Mouse (Mus musculus) neural tube, embryonic 15.5 days (tissue): ENCODE measurements around the gene Ago1. TPM values are rescaled to one million over a fixed set of nuclear protein-coding genes. Genes with fewer than 3 reads are reported as not detected.

ENCODE experiments used
- ATAC-seq: fragments of 200-750 bp; cut with Nextera tagmentation; 2 replicates; pipeline ENCODE4 v1.8.0; 2017; ENCODE audit warnings: mild to moderate bottlenecking, moderate TSS enrichment, moderate library complexity; ENCODE audit not compliant: low FRiP score
- H3K27ac ChIP-seq: fragments of 300-500 bp; sonication (generic); replicated peaks from 2 replicates; pipeline ENCODE4 v1.5.1; 2015; ENCODE audit warnings: mild to moderate bottlenecking, inconsistent platforms
- H3K27me3 ChIP-seq: fragments of 300-500 bp; sonication (generic); replicated peaks from 2 replicates; pipeline ENCODE4 v1.6.1; 2015; ENCODE audit warnings: inconsistent platforms
- H3K36me3 ChIP-seq: fragments of 300-500 bp; sonication (generic); 2 replicates; pipeline ENCODE4 v1.6.1; 2015; ENCODE audit warnings: inconsistent platforms
- H3K4me1 ChIP-seq: fragments of 300-500 bp; sonication (generic); 2 replicates; pipeline ENCODE4 v1.6.1; 2015; ENCODE audit warnings: inconsistent platforms
- H3K4me2 ChIP-seq: fragments of 300-500 bp; sonication (generic); 2 replicates; pipeline ENCODE4 v1.6.1; 2015; ENCODE audit warnings: inconsistent platforms, mild to moderate bottlenecking, moderate library complexity
- H3K4me3 ChIP-seq: fragments of 300-500 bp; sonication (generic); replicated peaks from 2 replicates; pipeline ENCODE4 v1.5.1; 2015; ENCODE audit warnings: mild to moderate bottlenecking, inconsistent platforms
- H3K9ac ChIP-seq: fragments of 300-500 bp; sonication (generic); replicated peaks from 2 replicates; pipeline ENCODE4 v1.6.1; 2015; ENCODE audit warnings: mild to moderate bottlenecking, inconsistent platforms
- H3K9me3 ChIP-seq: fragments of 300-500 bp; sonication (generic); replicated peaks from 2 replicates; pipeline ENCODE4 v1.6.1; 2016; ENCODE audit warnings: inconsistent platforms
- WGBS: fragments of 180-500 bp; shearing (Covaris S2); methylation state at CpG from one replicate; pipeline ENCODE4 v1.1.7; 2015; ENCODE audit warnings: mixed read lengths; 5-methylcytosine and 5-hydroxymethylcytosine counted together
- polyA plus RNA-seq: library from polyadenylated mRNA; unstranded; fragments of >200 nt; fragmentation: Nextera tagmentation; extraction: Ambion mirVana; gene quantifications from 2 replicates; pipeline ENCODE4 v1.2.1, GENCODE M21; 2015

Ago1 gene
- polyA plus RNA-seq, 1 experiment from 2014 or later, result 7.5 TPM

GRCm38 (mm10) chr4:126495453-126495852 is 27.1 kb upstream of the Ago1 start:
- no peaks in the 10 kb centered on the region for H3K4me1 ChIP-seq
- peaks cover 58% of the 10 kb centered on the region for H3K36me3 ChIP-seq
- no peak overlapping the region for H3K4me3 ChIP-seq
- H3K27me3 ChIP-seq, result no peaks in the 10 kb centered on the region
- ATAC-seq, result no peak
- no peak overlapping the region for H3K9ac ChIP-seq
- H3K27ac ChIP-seq, result no peak overlapping the region
- WGBS, result 71% methylated on average over 5 of the region's 5 CpGs
- no peaks in the 10 kb centered on the region for H3K9me3 ChIP-seq
- H3K4me2 ChIP-seq, result no peak overlapping the region

DNA sequence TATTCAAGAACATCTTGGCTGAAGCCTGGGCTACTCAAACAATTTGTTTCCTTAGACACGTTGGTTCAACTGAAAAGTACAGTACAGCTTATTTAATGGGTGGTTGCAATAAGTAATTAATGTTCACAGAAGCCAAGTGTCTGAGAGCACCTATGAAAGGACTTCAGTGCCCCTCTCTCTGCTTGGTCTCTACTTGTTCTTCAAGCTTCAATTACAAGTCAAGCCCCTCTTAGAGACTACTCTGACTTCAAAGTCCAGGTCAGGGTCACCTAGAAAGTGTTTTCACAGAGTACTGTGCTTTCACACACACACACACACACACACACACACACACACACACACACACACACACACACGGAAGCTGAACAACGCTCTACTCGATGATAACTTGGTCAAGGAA is 25.0 kb upstream of the Ago1 start:
- ATAC-seq, result no peak
- no peak overlapping the region for H3K27ac ChIP-seq

GRCm38 (mm10) chr4:126491977-126492376 is 23.6 kb upstream of the Ago1 start:
- Histone ChIP-seq H3K9ac (no peak overlapping the region), H3K36me3 (peaks cover 53% of the 10 kb centered on the region)
- no peak for ATAC-seq

More for the DNA sequence above, 25.0 kb upstream of the Ago1 start:
- Histone ChIP-seq H3K9me3 (no peaks in the 10 kb centered on the region), H3K36me3 (peaks cover 62% of the 10 kb centered on the region), H3K9ac (no peak overlapping the region), H3K4me2 (no peak overlapping the region), H3K4me3 (no peak overlapping the region), H3K27me3 (no peaks in the 10 kb centered on the region), H3K4me1 (no peaks in the 10 kb centered on the region)
- 92% methylated on average over 4 of the region's 4 CpGs for WGBS

GRCm38 (mm10) chr4:126490726-126491125 is 22.3 kb upstream of the Ago1 start:
- no peaks in the 10 kb centered on the region for H3K9me3 ChIP-seq
- peaks cover 40% of the 10 kb centered on the region for H3K36me3 ChIP-seq
- no peaks in the 10 kb centered on the region for H3K4me1 ChIP-seq
- no peaks in the 10 kb centered on the region for H3K27me3 ChIP-seq
- no peak for ATAC-seq
- H3K27ac ChIP-seq, result no peak overlapping the region
- H3K4me3 ChIP-seq, result no peak overlapping the region
- WGBS, result 90% methylated on average over 12 of the region's 12 CpGs
- H3K4me2 ChIP-seq, result no peak overlapping the region
- H3K9ac ChIP-seq, result no peak overlapping the region

More at GRCm38 (mm10) chr4:126491977-126492376, 23.6 kb upstream of the Ago1 start:
- H3K9me3 ChIP-seq, result no peaks in the 10 kb centered on the region
- H3K27me3 ChIP-seq, result no peaks in the 10 kb centered on the region
- no peak overlapping the region for H3K4me2 ChIP-seq
- H3K4me1 ChIP-seq, result no peaks in the 10 kb centered on the region
- 51% methylated on average over 5 of the region's 5 CpGs for WGBS
- H3K4me3 ChIP-seq, result no peak overlapping the region
- no peak overlapping the region for H3K27ac ChIP-seq

GRCm38 (mm10) chr4:126489811-126490210 is 21.4 kb upstream of the Ago1 start:
- H3K27me3 ChIP-seq, result no peaks in the 10 kb centered on the region
- H3K4me3 ChIP-seq, result no peak overlapping the region
- ATAC-seq, result no peak
- no peak overlapping the region for H3K9ac ChIP-seq
- no peaks in the 10 kb centered on the region for H3K4me1 ChIP-seq
- H3K27ac ChIP-seq, result no peak overlapping the region
- H3K9me3 ChIP-seq, result no peaks in the 10 kb centered on the region
- WGBS, result 87% methylated on average over 5 of the region's 5 CpGs
- H3K4me2 ChIP-seq, result no peak overlapping the region
- H3K36me3 ChIP-seq, result peaks cover 36% of the 10 kb centered on the region

- H3K36me3 ChIP-seq, result peaks cover 14% of the 10 kb centered on the region
- no peak overlapping the region for H3K4me3 ChIP-seq
- H3K27ac ChIP-seq, result no peak overlapping the region
- no peak overlapping the region for H3K4me2 ChIP-seq
- no peaks in the 10 kb centered on the region for H3K27me3 ChIP-seq
- no peak overlapping the region for H3K9ac ChIP-seq
- WGBS, result 88% methylated on average over 1 of the region's 1 CpGs
- no peak for ATAC-seq
- H3K9me3 ChIP-seq, result no peaks in the 10 kb centered on the region
- H3K4me1 ChIP-seq, result no peaks in the 10 kb centered on the region
Observed at GRCm38 (mm10) chr4:126486217-126486616, 17.8 kb upstream of the Ago1 start.

GRCm38 (mm10) chr4:126485065-126485464 is 16.7 kb upstream of the Ago1 start:
- no peak for ATAC-seq
- Histone ChIP-seq H3K9me3 (no peaks in the 10 kb centered on the region), H3K27ac (no peak overlapping the region), H3K4me3 (no peak overlapping the region), H3K27me3 (no peaks in the 10 kb centered on the region), H3K4me1 (no peaks in the 10 kb centered on the region), H3K4me2 (no peak overlapping the region), H3K9ac (no peak overlapping the region), H3K36me3 (peaks cover 3% of the 10 kb centered on the region; the same call in 1 of the 2 replicates)
- WGBS, result 83% methylated on average over 2 of the region's 2 CpGs

GRCm38 (mm10) chr4:126483874-126484273 is 15.5 kb upstream of the Ago1 start:
- no peak for ATAC-seq
- Histone ChIP-seq H3K9me3 (no peaks in the 10 kb centered on the region), H3K36me3 (no peaks in the 10 kb centered on the region), H3K27me3 (no peaks in the 10 kb centered on the region), H3K4me1 (no peaks in the 10 kb centered on the region), H3K4me3 (no peak overlapping the region), H3K9ac (no peak overlapping the region), H3K4me2 (no peak overlapping the region), H3K27ac (no peak overlapping the region)
- WGBS, result 94% methylated on average over 3 of the region's 3 CpGs

GRCm38 (mm10) chr4:126482951-126483350 is 14.6 kb upstream of the Ago1 start:
- no peak overlapping the region for H3K4me3 ChIP-seq
- H3K27ac ChIP-seq, result no peak overlapping the region
- no peak overlapping the region for H3K9ac ChIP-seq
- H3K36me3 ChIP-seq, result no peaks in the 10 kb centered on the region
- no peaks in the 10 kb centered on the region for H3K9me3 ChIP-seq
- no peaks in the 10 kb centered on the region for H3K27me3 ChIP-seq
- H3K4me1 ChIP-seq, result no peaks in the 10 kb centered on the region
- no peak overlapping the region for H3K4me2 ChIP-seq
- WGBS, result 81% methylated on average over 12 of the region's 12 CpGs
- no peak for ATAC-seq

DNA sequence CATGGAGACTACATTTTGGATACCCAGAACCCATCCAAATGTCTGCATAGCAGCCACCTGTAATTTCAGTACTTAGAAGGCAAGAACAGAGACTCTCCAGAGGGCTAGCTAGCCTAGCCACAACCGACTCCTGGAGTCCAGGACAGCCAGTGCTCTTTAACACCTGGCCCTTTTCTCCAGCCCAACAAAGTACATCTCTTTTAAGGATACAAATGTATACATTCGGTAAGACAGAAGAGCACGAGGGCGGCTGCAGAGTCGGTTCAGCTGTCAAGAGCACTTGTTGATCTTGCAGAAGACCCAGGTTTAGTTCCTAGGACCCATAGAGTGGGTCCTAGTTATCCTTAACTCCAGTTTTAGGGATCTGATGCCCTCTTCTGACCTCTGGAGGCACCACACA is 13.1 kb upstream of the Ago1 start:
- 95% methylated on average over 5 of the region's 5 CpGs for WGBS

GRCm38 (mm10) chr4:126480288-126480687 is 11.9 kb upstream of the Ago1 start:
- H3K4me2 ChIP-seq, result no peak overlapping the region
- WGBS, result 77% methylated on average over 3 of the region's 3 CpGs
- no peak for ATAC-seq

More for the DNA sequence above, 13.1 kb upstream of the Ago1 start:
- H3K9me3 ChIP-seq, result no peaks in the 10 kb centered on the region
- H3K27ac ChIP-seq, result no peak overlapping the region
- H3K9ac ChIP-seq, result no peak overlapping the region
- H3K36me3 ChIP-seq, result no peaks in the 10 kb centered on the region
- no peak for ATAC-seq
- H3K4me1 ChIP-seq, result no peaks in the 10 kb centered on the region
- no peaks in the 10 kb centered on the region for H3K27me3 ChIP-seq
- no peak overlapping the region for H3K4me3 ChIP-seq
- no peak overlapping the region for H3K4me2 ChIP-seq

GRCm38 (mm10) chr4:126473031-126473430 is 4.6 kb upstream of the Ago1 start:
- Histone ChIP-seq H3K4me1 (0 out of 2 replicates have a peak, but pooled peaks cover 2% of the 10 kb centered on the region), H3K4me3 (no peak overlapping the region), H3K36me3 (no peaks in the 10 kb centered on the region), H3K9ac (no peak overlapping the region), H3K4me2 (no peak overlapping the region), H3K9me3 (no peaks in the 10 kb centered on the region), H3K27ac (no peak overlapping the region), H3K27me3 (no peaks in the 10 kb centered on the region)
- no peak for ATAC-seq
- WGBS, result 51% methylated on average over 5 of the region's 5 CpGs

More at GRCm38 (mm10) chr4:126480288-126480687, 11.9 kb upstream of the Ago1 start:
- no peaks in the 10 kb centered on the region for H3K9me3 ChIP-seq
- no peak overlapping the region for H3K4me3 ChIP-seq
- no peaks in the 10 kb centered on the region for H3K36me3 ChIP-seq
- no peaks in the 10 kb centered on the region for H3K27me3 ChIP-seq
- no peak overlapping the region for H3K27ac ChIP-seq
- H3K9ac ChIP-seq, result no peak overlapping the region
- no peaks in the 10 kb centered on the region for H3K4me1 ChIP-seq

DNA sequence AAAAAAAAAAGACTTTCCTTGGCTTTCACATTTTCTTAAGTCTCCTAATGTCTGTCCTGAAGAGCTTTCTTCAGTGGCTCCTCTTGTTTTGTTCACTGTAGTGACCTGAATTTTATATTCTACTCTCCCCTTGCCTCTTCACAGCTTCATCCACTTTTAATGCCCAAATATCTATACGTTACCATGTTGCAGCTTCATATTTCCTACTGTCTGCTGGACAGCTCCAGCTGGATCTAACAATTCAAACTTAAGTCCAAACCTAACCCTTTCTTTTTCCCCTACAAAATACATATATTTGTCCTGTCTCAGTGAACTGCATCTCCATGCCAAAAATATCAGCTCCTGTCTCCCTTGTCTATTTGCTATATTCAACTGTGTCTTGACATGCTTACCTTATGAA is 951 bp upstream of the Ago1 start:
- WGBS, result 73% methylated on average over 1 of the region's 1 CpGs
- H3K4me2 ChIP-seq, result peak overlapping the region; percentile 71; the same call in 1 of the 2 replicates
- peaks cover 35% of the 10 kb centered on the region for H3K4me1 ChIP-seq

More for the DNA sequence above, 951 bp upstream of the Ago1 start:
- no peak overlapping the region for H3K9ac ChIP-seq
- H3K27me3 ChIP-seq, result no peaks in the 10 kb centered on the region
- H3K36me3 ChIP-seq, result no peaks in the 10 kb centered on the region
- H3K9me3 ChIP-seq, result no peaks in the 10 kb centered on the region
- no peak for ATAC-seq
- H3K27ac ChIP-seq, result peak overlapping the region; percentile 96
- no peak overlapping the region for H3K4me3 ChIP-seq
